Mouse (Mus musculus) left cerebral cortex, adult 6 months (tissue): ENCODE data around the gene Insl3. TPM values are rescaled to one million over a fixed set of nuclear protein-coding genes. Genes with fewer than 3 reads are reported as not detected.

ENCODE experiments used
- long read RNA-seq, 2 experiments: library from polyadenylated mRNA; unstranded; transcript quantifications; one replicate each; pipeline ENCODE4 v2.0.0; 2019 to 2020
- polyA plus RNA-seq: library from polyadenylated mRNA; unstranded; fragments of <200 nt; fragmentation: Nextera tagmentation; gene quantifications from 2 replicates; pipeline ENCODE4 v1.2.3, GENCODE M21; 2021

Gene Insl3
- polyA plus RNA-seq, result 0.67 TPM in 1 of 2 replicates, not detected in the other
- long read RNA-seq, experiment 1, result 0 reads
- long read RNA-seq, experiment 2, result 0 reads

DNA sequence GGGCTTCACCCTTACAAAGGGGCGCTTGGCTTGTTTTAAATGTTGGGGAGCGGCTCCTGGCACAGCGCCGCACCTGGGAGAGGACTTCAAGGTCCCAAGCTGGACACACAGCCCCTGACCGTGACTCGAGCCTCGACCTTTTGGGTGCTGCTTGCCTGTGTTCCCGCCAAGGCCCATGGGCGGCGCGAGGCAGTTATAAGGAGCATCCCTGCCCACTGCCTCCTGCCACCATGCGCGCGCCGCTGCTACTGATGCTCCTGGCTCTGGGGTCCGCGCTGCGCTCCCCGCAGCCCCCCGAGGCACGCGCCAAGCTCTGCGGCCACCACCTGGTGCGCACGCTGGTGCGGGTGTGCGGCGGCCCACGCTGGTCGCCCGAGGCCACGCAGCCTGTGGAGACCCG, at the start of gene Insl3:
Gene Insl3 (plus strand): TSS at position 187 of the 400 bp plus-strand sequence.

DNA sequence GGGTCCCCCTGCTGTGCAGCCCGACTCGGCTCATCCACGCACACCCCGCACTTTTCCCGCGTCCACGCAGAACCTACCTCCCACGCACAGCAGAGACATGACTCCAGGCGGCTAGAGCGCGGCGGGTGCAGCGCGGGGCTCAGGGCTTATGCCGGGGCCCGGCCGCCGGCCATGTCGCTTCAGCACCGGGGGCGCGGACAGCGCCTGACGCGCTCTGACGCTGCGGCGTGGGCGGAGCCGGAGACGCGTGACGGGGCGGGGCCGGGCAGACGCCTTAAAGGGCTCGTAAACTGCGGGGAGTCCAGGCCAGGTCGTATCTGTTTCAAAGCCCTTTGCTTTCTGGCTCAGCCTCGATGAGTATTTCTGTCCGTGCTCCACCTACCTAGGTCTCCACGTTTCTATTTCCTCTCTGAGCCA, 17.5 kb upstream of the Insl3 start, which contains the start of gene Unc13a:
Gene Unc13a (minus strand): TSS at position 209 of the 417 bp plus-strand sequence.

DNA sequence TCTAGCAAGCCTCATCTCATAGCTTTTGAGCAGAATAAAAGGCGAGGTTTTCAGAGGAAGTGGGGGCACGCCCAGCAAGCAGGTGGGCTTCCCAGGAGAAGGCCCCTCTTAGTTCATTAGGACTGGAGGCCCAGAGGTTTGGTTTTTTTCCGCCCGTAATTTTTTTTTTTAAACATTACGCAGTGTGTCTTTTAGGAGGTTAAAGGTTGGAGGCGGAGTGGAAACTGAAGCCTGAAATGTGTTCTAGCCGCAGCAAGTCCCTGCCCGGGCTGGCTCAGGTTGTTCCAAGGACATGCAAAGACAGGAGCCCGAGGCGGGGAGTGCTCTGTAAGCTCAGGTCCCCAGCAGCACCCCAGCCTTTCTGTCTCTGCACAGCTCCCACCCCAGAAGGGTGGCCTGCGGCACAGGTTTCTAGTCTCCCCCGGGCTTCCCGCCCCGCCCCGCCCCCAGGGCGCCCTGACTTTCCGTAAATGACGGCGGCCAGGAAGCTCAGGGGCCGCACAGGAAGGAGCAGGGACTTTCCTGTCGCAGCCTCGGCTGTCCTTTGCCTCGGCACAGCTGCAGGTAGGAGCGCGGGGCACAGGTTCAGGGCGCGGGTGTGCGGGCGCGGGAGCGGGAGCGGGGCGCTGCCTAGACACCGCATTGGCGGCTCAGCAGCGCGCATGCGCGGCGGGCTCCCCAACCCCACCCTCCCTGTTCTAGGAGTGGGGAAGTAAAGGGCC, 12.8 kb upstream of the Insl3 start, which contains the start of gene Jak3:
Gene Jak3 (plus strand): TSS at position 277 of the 722 bp plus-strand sequence.

DNA sequence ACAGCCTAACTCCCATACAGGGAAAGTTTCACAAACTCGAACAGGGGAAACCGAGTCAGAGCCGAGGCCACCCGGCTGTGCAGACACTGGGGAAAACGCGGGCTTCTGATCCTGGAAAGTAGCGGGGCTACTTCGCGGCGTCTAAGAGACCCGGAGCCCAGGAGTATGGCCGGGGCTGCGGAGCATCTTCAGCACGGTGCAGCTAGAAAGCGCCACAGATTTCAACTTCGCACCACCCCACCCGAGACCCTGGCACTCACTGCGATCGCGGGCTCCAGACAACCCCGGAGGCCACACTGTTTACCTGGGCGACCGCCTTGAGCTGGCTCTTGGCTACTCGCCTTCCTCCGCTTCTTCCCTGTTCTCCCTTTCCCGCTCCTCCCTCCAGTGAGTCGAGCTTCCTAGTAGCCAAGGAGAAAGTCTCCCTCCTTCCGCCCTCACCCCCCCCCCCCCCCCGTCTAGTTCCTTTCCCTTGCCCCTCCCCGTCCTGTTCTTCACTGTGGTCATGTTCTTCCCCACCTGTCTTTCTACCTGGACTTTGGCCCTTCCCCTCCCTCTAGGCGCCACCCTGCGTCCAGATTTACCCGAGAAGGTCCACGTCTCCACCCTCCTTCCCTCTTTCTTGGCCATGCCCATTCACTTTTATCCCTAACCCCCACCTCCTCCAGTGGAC, 12.5 kb downstream of the Insl3 start, which contains the start of gene B3gnt3:
Gene B3gnt3 (minus strand): TSS at position 376 of the 673 bp plus-strand sequence.

DNA sequence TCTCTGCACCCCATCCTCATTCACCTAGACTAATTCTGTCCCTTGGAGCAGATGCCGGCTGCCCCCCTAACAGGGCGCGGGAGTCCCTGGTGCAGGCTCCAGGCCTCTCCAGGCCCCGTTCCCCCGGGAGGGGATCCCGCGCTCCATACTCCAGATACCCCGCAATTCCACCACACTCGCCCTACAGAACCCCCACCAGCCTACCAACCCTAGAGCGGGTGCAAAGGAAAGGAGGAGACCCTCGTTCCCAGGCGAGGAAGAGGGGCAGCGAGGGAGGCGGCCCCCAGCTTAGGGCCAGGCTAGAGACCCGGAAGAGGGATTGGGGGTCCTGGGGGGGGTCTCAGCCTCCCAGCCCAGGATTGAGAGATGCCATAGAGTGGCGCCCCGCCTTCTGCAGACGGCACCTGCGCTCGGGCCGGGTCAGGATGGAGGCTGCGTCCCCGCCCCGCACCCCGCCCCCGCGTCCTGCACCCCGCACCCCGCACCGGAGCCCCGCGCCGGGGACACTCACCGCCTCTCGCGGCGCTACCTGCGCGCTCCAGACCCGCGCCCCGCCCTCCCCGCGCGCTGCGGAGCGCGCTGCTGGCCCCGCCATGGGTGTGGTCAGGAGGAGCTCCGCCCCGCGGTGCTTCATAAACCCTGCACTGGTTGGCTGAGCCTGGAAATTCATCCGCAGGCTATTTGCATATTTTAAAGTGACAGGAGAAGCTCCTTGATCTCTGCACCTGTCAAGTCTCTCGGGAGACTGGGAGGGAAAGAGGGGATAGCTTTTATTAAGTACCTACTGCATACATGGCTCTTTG, 36.3 kb downstream of the Insl3 start, which contains the start of gene Fcho1:
Gene Fcho1 (minus strand): TSS at position 595 of the 803 bp plus-strand sequence.

Other genes with a start within 250 kb of the Insl3 start
- gene Abhd8, start 225.6 kb upstream of the Insl3 start, polyA plus RNA-seq, result 416 and 457 TPM in 2 replicates
- gene Mrpl34, start 224.3 kb upstream of the Insl3 start, polyA plus RNA-seq, result 139 and 150 TPM in 2 replicates
- 125 and 142 TPM in 2 replicates for gene Dda1, start 220.0 kb upstream of the Insl3 start, polyA plus RNA-seq
- 0.43 and 3.1 TPM in 2 replicates for gene Ano8, start 203.3 kb upstream of the Insl3 start, polyA plus RNA-seq
- 9.0 and 11.7 TPM in 2 replicates for gene Gtpbp3, start 201.1 kb upstream of the Insl3 start, polyA plus RNA-seq
- gene Plvap, start 177.5 kb upstream of the Insl3 start, polyA plus RNA-seq, result 6.2 and 10.7 TPM in 2 replicates
- not detected in 2 replicates for gene Ccdc194, start 163.5 kb upstream of the Insl3 start, polyA plus RNA-seq
- 6.3 and 12.5 TPM in 2 replicates for gene Bst2, start 151.8 kb upstream of the Insl3 start, polyA plus RNA-seq
- gene Mvb12a, start 146.3 kb upstream of the Insl3 start, polyA plus RNA-seq, result 51.4 and 59.6 TPM in 2 replicates
- gene Tmem221, start 130.3 kb upstream of the Insl3 start, polyA plus RNA-seq, result 0.18 and 0.21 TPM in 2 replicates
- 0.13 and 0.15 TPM in 2 replicates for gene Nxnl1, start 122.6 kb upstream of the Insl3 start, polyA plus RNA-seq
- gene Slc27a1, start 120.3 kb upstream of the Insl3 start, polyA plus RNA-seq, result 64.9 and 88.1 TPM in 2 replicates
- gene Pgls, start 97.0 kb upstream of the Insl3 start, polyA plus RNA-seq, result 102 and 107 TPM in 2 replicates
- gene Fam129c, start 91.6 kb upstream of the Insl3 start, polyA plus RNA-seq, result 1.7 TPM in 2 replicates
- 15.6 and 20.1 TPM in 2 replicates for gene Colgalt1, start 78.2 kb upstream of the Insl3 start, polyA plus RNA-seq
- 15.5 and 16.7 TPM in 2 replicates for gene Unc13a, start 17.5 kb upstream of the Insl3 start, polyA plus RNA-seq
- gene Jak3, start 12.9 kb upstream of the Insl3 start, polyA plus RNA-seq, result 1.5 and 1.7 TPM in 2 replicates
- gene B3gnt3, start 12.6 kb downstream of the Insl3 start, polyA plus RNA-seq, result 0.43 and 0.51 TPM in 2 replicates
- 27.1 and 46.0 TPM in 2 replicates for gene Fcho1, start 36.5 kb downstream of the Insl3 start, polyA plus RNA-seq
- 3.0 and 3.2 TPM in 2 replicates for gene Zfp709, start 192.8 kb downstream of the Insl3 start, polyA plus RNA-seq
- 2.4 and 2.5 TPM in 2 replicates for gene Zfp882, start 219.4 kb downstream of the Insl3 start, polyA plus RNA-seq
- 17.1 and 18.1 TPM in 2 replicates for gene Zfp617, start 219.4 kb downstream of the Insl3 start, polyA plus RNA-seq